In the genomic region with DNA sequence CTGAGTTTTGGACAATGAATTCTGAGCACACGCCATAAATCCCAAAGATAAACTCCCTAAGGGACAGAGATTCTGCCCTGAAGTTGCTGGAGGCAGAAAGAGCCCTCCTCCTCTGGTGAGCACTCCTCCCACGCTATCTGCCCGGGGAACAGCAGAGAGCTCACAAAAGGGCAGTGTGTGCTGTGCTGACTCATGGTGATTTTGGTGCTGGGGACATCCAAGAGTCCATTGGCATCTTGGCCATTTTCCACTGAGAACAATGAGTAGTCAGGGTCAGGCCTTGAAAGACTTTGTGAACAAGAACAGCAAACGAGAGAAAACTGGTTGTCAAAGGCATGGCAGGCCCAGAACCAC, we compare ENCODE assay signal across 8 mouse cellular contexts. TPM values are rescaled to one million over a fixed set of nuclear protein-coding genes. Genes with fewer than 3 reads are reported as not detected.
DNase-seq lines count a peak whose midpoint lies in the region; ATAC-seq and TF ChIP-seq lines count a peak whose summit lies in the region.

No protein-coding gene starts in this region.

- 0 out of 2 replicates have a peak overlapping the region, but pooled peaks have one; percentile 0 for H3K27ac ChIP-seq in heart, embryonic 11.5 days (ENCODE audit: low read depth, low read length)
- H3K27ac ChIP-seq in thymus, adult 2 months (ENCODE audit: control insufficient read depth, insufficient read depth, low read length): no peak overlapping the region

- no peaks in the 10 kb centered on the region for H3K9me3 ChIP-seq in heart, embryonic 11.5 days (replicated peaks; ENCODE audit: control insufficient read depth, low read length)

- DNase-seq in heart, adult 8-10 months (ENCODE audit: low spot score): no peak
- DNase-seq in urinary bladder, postnatal 14 days (ENCODE audit: low spot score): peak; percentile 28
- no peak for DNase-seq in urinary bladder, postnatal 25 days (ENCODE audit: low spot score)
- DNase-seq in kidney, postnatal 14 days: peak; percentile 39
- DNase-seq in left cerebral cortex, postnatal 10 days (ENCODE audit: extremely low spot score in 1 of 2, low spot score in 2 of 2): no peak
- DNase-seq in lung, postnatal 36 days: no peak
- no peak for DNase-seq in thymus, adult 2 months

- peaks cover 12% of the 10 kb centered on the region; the same call in 1 of the 2 replicates for H3K4me1 ChIP-seq in heart, embryonic 11.5 days (ENCODE audit: control insufficient read depth, insufficient read depth, low read length)
- peaks cover 8% of the 10 kb centered on the region for H3K4me1 ChIP-seq in thymus, adult 2 months (replicated peaks; ENCODE audit: control insufficient read depth, insufficient read depth, low read length)

- no peak for TF ChIP-seq POLR2A in thymus, adult 2 months (IDR thresholded peaks at IDR 0.05; ENCODE audit: control insufficient read depth, extremely low read depth, insufficient read depth, low read length, poor library complexity)

- H3K27me3 ChIP-seq in heart, embryonic 11.5 days (ENCODE audit: control insufficient read depth, insufficient read depth, low read length): no peaks in the 10 kb centered on the region
- no peaks in the 10 kb centered on the region for H3K27me3 ChIP-seq in thymus, adult 2 months (ENCODE audit: control insufficient read depth, insufficient read depth, low read length)

- 40% methylated on average over 4 of the region's 4 CpGs for WGBS in heart, embryonic 11.5 days (ENCODE audit: insufficient replicate concordance)
- 87% methylated on average over 4 of the region's 4 CpGs for WGBS in thymus, adult 2 months

- no peak overlapping the region for H3K4me3 ChIP-seq in heart, embryonic 11.5 days (ENCODE audit: low read depth, low read length)
- H3K4me3 ChIP-seq in thymus, adult 2 months (ENCODE audit: control insufficient read depth, insufficient read depth, low read length): no peak overlapping the region

- no peak for TF ChIP-seq CTCF in thymus, adult 2 months (IDR thresholded peaks at IDR 0.05; ENCODE audit: borderline replicate concordance, control insufficient read depth, extremely low read depth, insufficient read depth, low read length, poor library complexity)

- H3K9ac ChIP-seq in heart, embryonic 11.5 days (ENCODE audit: low read depth, low read length): no peak overlapping the region

- intact Hi-C loops in left cerebral cortex, postnatal 10 days (cut with DNase I): no loop called here

- 0 out of 2 replicates have a peak, but pooled peaks cover 4% of the 10 kb centered on the region for H3K36me3 ChIP-seq in heart, embryonic 11.5 days (ENCODE audit: control insufficient read depth, insufficient read depth, low read length)
- H3K36me3 ChIP-seq in thymus, adult 2 months (ENCODE audit: control insufficient read depth, insufficient read depth, low read length): peaks cover 20% of the 10 kb centered on the region

- no peak overlapping the region for H3K4me2 ChIP-seq in heart, embryonic 11.5 days

- ATAC-seq in heart, embryonic 11.5 days (replicated peaks; ENCODE audit: insufficient number of reproducible peaks, low FRiP score, low TSS enrichment): no peak

RNA-seq across cellular contexts. Expression of gene Scd2, which starts 18.5 kb away (rescaled TPM):
- polyA plus RNA-seq in heart, embryonic 11.5 days (2014; fragmentation: Nextera tagmentation; extraction: Ambion mirVana): 150 and 188 TPM in 2 replicates
- total RNA-seq in heart, adult 8-10 months (2022): 10 to 100 TPM in 1 of 4 experiments, 1 to 10 TPM in 3; 7.5 to 10.2 (median 9.4) TPM
- 100 to 1,000 TPM; 603 to 619 TPM for total RNA-seq in left cerebral cortex, postnatal 10 days (2021)
- 261 and 320 TPM in 2 replicates for polyA plus RNA-seq in thymus, adult 2 months (2012; rRNA removed)

RNA-seq across cellular contexts. Expression of gene Scd4, which starts 20.9 kb away (rescaled TPM):
- 0.11 and 0.18 TPM in 2 replicates for polyA plus RNA-seq in heart, embryonic 11.5 days (2014; fragmentation: Nextera tagmentation; extraction: Ambion mirVana)
- total RNA-seq in heart, adult 8-10 months (2022): 1 to 10 TPM; 2.6 to 5.1 (median 3.1) TPM
- total RNA-seq in left cerebral cortex, postnatal 10 days (2021): 1 to 10 TPM; 1.5 to 2.4 TPM
- polyA plus RNA-seq in thymus, adult 2 months (2012; rRNA removed): 2.2 and 2.7 TPM in 2 replicates

Comparison
In these comparisons a context has a peak if more than half of its experiments do, and no peak if none do; other contexts are left out.
1. DNase-seq: peak in urinary bladder, postnatal 14 days (single experiment) and kidney, postnatal 14 days (single experiment); none in heart, adult 8-10 months (single experiment), urinary bladder, postnatal 25 days (single experiment), left cerebral cortex, postnatal 10 days (0 of 2), lung, postnatal 36 days (single experiment) and thymus, adult 2 months (single experiment).
2. RNA of gene Scd2, which starts 18.5 kb away (total RNA-seq): 603 to 619 TPM in left cerebral cortex, postnatal 10 days; 7.5 to 10.2 TPM in heart, adult 8-10 months; every median in the first group is over 10 times any median in the second.